Mouse (Mus musculus) kidney, postnatal 10 days (tissue): ENCODE data around the gene Pcif1.
A peak's percentile ranks its signal among the peaks of the same experiment; 100 is the strongest.
"Not testable (repeated sequence)": the region's sequence is repeated elsewhere in the genome, so short reads cannot be mapped to it uniquely, and the experiment has no call there.

Source experiments
- DNase-seq: peaks from one replicate; pipeline ENCODE4 v3.0.0; 2021; ENCODE audit warnings: mixed read lengths

The Pcif1 gene

GRCm38 (mm10) chr2:164879228-164879567, at the start of gene Pcif1:
Pcif1 (plus strand) TSS chr2:164879304.
- DNase-seq = peak; percentile 95

GRCm38 (mm10) chr2:164831029-164831428, 48.1 kb upstream of the Pcif1 start:
- peak; percentile 47 for DNase-seq

- DNase-seq = no peak
These were observed 46.9 kb upstream of the Pcif1 start for GRCm38 (mm10) chr2:164832032-164832747.

GRCm38 (mm10) chr2:164832748-164833301, 46.3 kb upstream of the Pcif1 start, which contains the start of gene Ctsa:
Ctsa (plus strand) TSS chr2:164832873.
- DNase-seq = peak; percentile 87

GRCm38 (mm10) chr2:164833314-164833959, 45.7 kb upstream of the Pcif1 start, which contains the start of gene Neurl2:
Neurl2 (minus strand) TSS chr2:164833456.
- DNase-seq = peak; percentile 97

- peak; percentile 47 for DNase-seq
These were observed 44.6 kb upstream of the Pcif1 start for GRCm38 (mm10) chr2:164834531-164834930.

GRCm38 (mm10) chr2:164835164-164835563, 43.9 kb upstream of the Pcif1 start:
- no peak for DNase-seq

GRCm38 (mm10) chr2:164845782-164846181, 33.3 kb upstream of the Pcif1 start:
- DNase-seq = no peak

GRCm38 (mm10) chr2:164850061-164850460, 29.0 kb upstream of the Pcif1 start:
- DNase-seq = no peak

GRCm38 (mm10) chr2:164855572-164855971, 23.5 kb upstream of the Pcif1 start:
- DNase-seq = not testable (repeated sequence)

- peak; percentile 42 for DNase-seq
These were observed 22.6 kb upstream of the Pcif1 start for GRCm38 (mm10) chr2:164856309-164857100.

GRCm38 (mm10) chr2:164857101-164857821, 21.8 kb upstream of the Pcif1 start, which contains the start of gene Pltp:
Pltp (minus strand) TSS chr2:164857711.
- DNase-seq = peak; percentile 83

- DNase-seq = no peak
These were observed 21.1 kb upstream of the Pcif1 start for GRCm38 (mm10) chr2:164857842-164858553.

GRCm38 (mm10) chr2:164859155-164859554, 19.9 kb upstream of the Pcif1 start:
- no peak for DNase-seq

- peak; percentile 57 for DNase-seq
These were observed 19.3 kb upstream of the Pcif1 start for GRCm38 (mm10) chr2:164859640-164860432.

GRCm38 (mm10) chr2:164861094-164861493, 18.0 kb upstream of the Pcif1 start:
- no peak for DNase-seq

GRCm38 (mm10) chr2:164862179-164862861, 16.8 kb upstream of the Pcif1 start:
- peak; percentile 94 for DNase-seq

- not testable (repeated sequence) for DNase-seq
These were observed 15.7 kb upstream of the Pcif1 start for GRCm38 (mm10) chr2:164863411-164863810.

GRCm38 (mm10) chr2:164864593-164864992, 14.5 kb upstream of the Pcif1 start:
- DNase-seq = no peak
